Mouse (Mus musculus): Measurements from ENCODE around the gene Pdgfb.

Gene Pdgfb

GRCm38 (mm10) chr15:80034366-80034765 lies 19.6 kb upstream of the Pdgfb start:
- DNase-seq, result no peak

- DNase-seq, result no peak
These were observed 16.4 kb upstream of the Pdgfb start for GRCm38 (mm10) chr15:80031133-80031532.

- DNase-seq, result no peak
These were observed 15.6 kb upstream of the Pdgfb start for GRCm38 (mm10) chr15:80030399-80030798.

- no peak for DNase-seq
These were observed 14.1 kb upstream of the Pdgfb start for GRCm38 (mm10) chr15:80028862-80029261.

GRCm38 (mm10) chr15:80026689-80027353 lies 12.0 kb upstream of the Pdgfb start:
- no peak for DNase-seq

GRCm38 (mm10) chr15:80026061-80026460 lies 11.3 kb upstream of the Pdgfb start:
- no peak for DNase-seq

GRCm38 (mm10) chr15:80025615-80026014 lies 10.8 kb upstream of the Pdgfb start:
- no peak for DNase-seq

GRCm38 (mm10) chr15:80024331-80025313 lies 9.8 kb upstream of the Pdgfb start:
- DNase-seq, result no peak

GRCm38 (mm10) chr15:80020516-80020915 lies 5.7 kb upstream of the Pdgfb start:
- DNase-seq, result no peak

GRCm38 (mm10) chr15:80019625-80020024 lies 4.8 kb upstream of the Pdgfb start:
- no peak for DNase-seq

- DNase-seq, result no peak
These were observed 4.4 kb upstream of the Pdgfb start for GRCm38 (mm10) chr15:80019220-80019619.

GRCm38 (mm10) chr15:80016563-80017301 lies 2.0 kb upstream of the Pdgfb start:
- DNase-seq, result no peak

- DNase-seq, result no peak
These were observed 605 bp upstream of the Pdgfb start for GRCm38 (mm10) chr15:80015211-80015952.

- no peak for DNase-seq
These were observed 801 bp downstream of the Pdgfb start for GRCm38 (mm10) chr15:80014031-80014320.

GRCm38 (mm10) chr15:80013256-80014030 lies 1.3 kb downstream of the Pdgfb start:
- DNase-seq, result no peak

GRCm38 (mm10) chr15:80012527-80013201 lies 2.1 kb downstream of the Pdgfb start:
- peak; percentile 75 for DNase-seq

GRCm38 (mm10) chr15:80011778-80012526 lies 2.8 kb downstream of the Pdgfb start:
- peak; percentile 88 for DNase-seq

GRCm38 (mm10) chr15:80011194-80011593 lies 3.6 kb downstream of the Pdgfb start:
- no peak for DNase-seq

- DNase-seq, result no peak
These were observed 4.6 kb downstream of the Pdgfb start for GRCm38 (mm10) chr15:80010182-80010558.

GRCm38 (mm10) chr15:80009421-80010181 lies 5.2 kb downstream of the Pdgfb start:
- no peak for DNase-seq

Data from cerebellum, adult 11 months (tissue).